ENCODE assay signal across 14 mouse cellular contexts in genomic region chr5:125154178-125154577, GRCm38 (mm10). TPM values are rescaled to one million over a fixed set of nuclear protein-coding genes. Genes with fewer than 3 reads are reported as not detected.
A peak's percentile ranks its signal among the peaks of the same experiment; 100 is the strongest.
DNase-seq lines count a peak whose midpoint lies in the region; ATAC-seq and TF ChIP-seq lines count a peak whose summit lies in the region.
"Had no signal": no experiment of that assay in that cellular context is flagged by ENCODE, and none has a peak within 500 bp of the region (broad histone marks: within the 10 kb centered on the region; RNA-seq: fewer than 3 reads in every experiment).

No protein-coding gene starts in this region.

- TF ChIP-seq EP300 in ES-Bruce4 (IDR thresholded peaks at IDR 0.05; ENCODE audit: insufficient read depth, low read depth, low read length): peak; percentile 83; the same call in 1 of the 2 replicates

- WGBS in embryonic facial prominence, embryonic 10.5 days: 67% methylated on average over 5 of the region's 5 CpGs
- WGBS in hindbrain, embryonic 10.5 days: 73% methylated on average over 5 of the region's 5 CpGs
- 28% methylated on average over 5 of the region's 5 CpGs for WGBS in midbrain, embryonic 13.5 days
- 78% methylated on average over 5 of the region's 5 CpGs for WGBS in kidney, embryonic 14.5 days
- WGBS in kidney, adult 2 months: 70% methylated on average over 5 of the region's 5 CpGs

- H3K4me1 ChIP-seq in ES-Bruce4 (ENCODE audit: control insufficient read depth, insufficient read depth, low read length): peaks cover 29% of the 10 kb centered on the region
- H3K4me1 ChIP-seq in embryonic facial prominence, embryonic 10.5 days: peaks cover 91% of the 10 kb centered on the region
- peaks cover 100% of the 10 kb centered on the region for H3K4me1 ChIP-seq in hindbrain, embryonic 10.5 days (replicated peaks)
- H3K4me1 ChIP-seq in midbrain, embryonic 13.5 days (replicated peaks): peaks cover 96% of the 10 kb centered on the region
- peaks cover 89% of the 10 kb centered on the region for H3K4me1 ChIP-seq in kidney, embryonic 14.5 days (ENCODE audit: control insufficient read depth, insufficient read depth, low read length)
- H3K4me1 ChIP-seq in kidney, adult 2 months (ENCODE audit: control insufficient read depth, insufficient read depth, low read length): peaks cover 40% of the 10 kb centered on the region

- no peak overlapping the region for H3K27ac ChIP-seq in ES-Bruce4 (ENCODE audit: insufficient read depth, low read length)
- peak overlapping the region; percentile 83; the same call in 1 of the 2 replicates for H3K27ac ChIP-seq in embryonic facial prominence, embryonic 10.5 days (replicated peaks)
- peak overlapping the region; percentile 93 for H3K27ac ChIP-seq in hindbrain, embryonic 10.5 days
- peak overlapping the region; percentile 82 for H3K27ac ChIP-seq in midbrain, embryonic 13.5 days
- H3K27ac ChIP-seq in kidney, embryonic 14.5 days (ENCODE audit: low read depth, low read length): no peak overlapping the region
- no peak overlapping the region for H3K27ac ChIP-seq in kidney, adult 2 months (ENCODE audit: insufficient read depth, low read depth, low read length)
- H3K27ac ChIP-seq: heart, embryonic 13.5 days; liver, embryonic 14.5 days had no signal

- H3K9me3 ChIP-seq in ES-Bruce4 (replicated peaks; ENCODE audit: control insufficient read depth, insufficient read depth, low read length, poor library complexity, severe bottlenecking): no peaks in the 10 kb centered on the region
- no peaks in the 10 kb centered on the region for H3K9me3 ChIP-seq in embryonic facial prominence, embryonic 10.5 days
- no peaks in the 10 kb centered on the region for H3K9me3 ChIP-seq in hindbrain, embryonic 10.5 days
- no peaks in the 10 kb centered on the region for H3K9me3 ChIP-seq in midbrain, embryonic 13.5 days
- H3K9me3 ChIP-seq in kidney, embryonic 14.5 days (ENCODE audit: control insufficient read depth, low read length): no peaks in the 10 kb centered on the region
- H3K9me3 ChIP-seq: heart, embryonic 13.5 days had no signal

- no peaks in the 10 kb centered on the region for H3K27me3 ChIP-seq in ES-Bruce4 (ENCODE audit: control insufficient read depth, insufficient read depth, low read length, poor library complexity, severe bottlenecking)
- H3K27me3 ChIP-seq in embryonic facial prominence, embryonic 10.5 days (replicated peaks; ENCODE audit: low read depth, poor library complexity, severe bottlenecking): no peaks in the 10 kb centered on the region
- no peaks in the 10 kb centered on the region; the same call in 1 of the 2 replicates for H3K27me3 ChIP-seq in hindbrain, embryonic 10.5 days (ENCODE audit: insufficient read depth, poor library complexity, severe bottlenecking)
- H3K27me3 ChIP-seq in midbrain, embryonic 13.5 days: no peaks in the 10 kb centered on the region
- H3K27me3 ChIP-seq in kidney, embryonic 14.5 days (ENCODE audit: control insufficient read depth, insufficient read depth, low read length): no peaks in the 10 kb centered on the region
- no peaks in the 10 kb centered on the region for H3K27me3 ChIP-seq in kidney, adult 2 months (replicated peaks; ENCODE audit: control insufficient read depth, insufficient read depth, low read length)
- H3K27me3 ChIP-seq: CH12.LX; heart, embryonic 13.5 days had no signal

- TF ChIP-seq CTCF in ES-Bruce4 (IDR thresholded peaks at IDR 0.05; ENCODE audit: low read depth, low read length): no peak
- no peak for TF ChIP-seq CTCF in kidney, adult 2 months (conservative IDR thresholded peaks at IDR 0.05; ENCODE audit: insufficient read depth, insufficient read length, low read depth, low read length)

- ATAC-seq in midbrain, embryonic 13.5 days: no peak
- ATAC-seq in kidney, embryonic 14.5 days (ENCODE audit: low FRiP score, low TSS enrichment): no peak

- no peak overlapping the region for H3K9ac ChIP-seq in ES-Bruce4 (ENCODE audit: low read depth, poor library complexity, severe bottlenecking)
- H3K9ac ChIP-seq in midbrain, embryonic 13.5 days (replicated peaks): no peak overlapping the region
- H3K9ac ChIP-seq in kidney, embryonic 14.5 days (ENCODE audit: low read depth, low read length): no peak overlapping the region
- H3K9ac ChIP-seq: liver, embryonic 14.5 days had no signal

- no peak for DNase-seq in embryonic facial prominence, embryonic 10.5 days (ENCODE audit: low spot score)
- no peak for DNase-seq in hindbrain, embryonic 10.5 days (ENCODE audit: low spot score)
- no peak for DNase-seq in left cerebral cortex, adult 8-10 months (ENCODE audit: low spot score in 2 of 2)
- no peak for DNase-seq in kidney, adult 2 months
- DNase-seq in right cerebral cortex, postnatal 4 days: no peak
- DNase-seq: adrenal gland, postnatal 36 days; cerebellum, adult 18-20 months; embryo, embryonic 11 days had no signal

- H3K36me3 ChIP-seq in ES-Bruce4 (ENCODE audit: control insufficient read depth, insufficient read depth, low read length, poor library complexity, severe bottlenecking): no peaks in the 10 kb centered on the region
- H3K36me3 ChIP-seq in embryonic facial prominence, embryonic 10.5 days (replicated peaks): peaks cover 18% of the 10 kb centered on the region
- peaks cover 13% of the 10 kb centered on the region; the same call in 1 of the 2 replicates for H3K36me3 ChIP-seq in hindbrain, embryonic 10.5 days
- H3K36me3 ChIP-seq in midbrain, embryonic 13.5 days: no peaks in the 10 kb centered on the region
- no peaks in the 10 kb centered on the region for H3K36me3 ChIP-seq in kidney, embryonic 14.5 days (ENCODE audit: control insufficient read depth, insufficient read depth, low read length)
- no peaks in the 10 kb centered on the region for H3K36me3 ChIP-seq in kidney, adult 2 months (ENCODE audit: control insufficient read depth, insufficient read depth, low read length)

- no peak overlapping the region for H3K4me3 ChIP-seq in ES-Bruce4 (ENCODE audit: low read depth, low read length)
- H3K4me3 ChIP-seq in embryonic facial prominence, embryonic 10.5 days: no peak overlapping the region
- H3K4me3 ChIP-seq in hindbrain, embryonic 10.5 days: no peak overlapping the region
- no peak overlapping the region for H3K4me3 ChIP-seq in midbrain, embryonic 13.5 days (replicated peaks)
- H3K4me3 ChIP-seq in kidney, embryonic 14.5 days (ENCODE audit: low read length): no peak overlapping the region
- no peak overlapping the region for H3K4me3 ChIP-seq in kidney, adult 2 months (ENCODE audit: insufficient read depth, low read depth, low read length)
- H3K4me3 ChIP-seq: heart, embryonic 13.5 days had no signal

- H3K4me2 ChIP-seq in midbrain, embryonic 13.5 days (replicated peaks): no peak overlapping the region
- no peak overlapping the region for H3K4me2 ChIP-seq in kidney, embryonic 14.5 days (replicated peaks; ENCODE audit: low read depth, low read length)
- H3K4me2 ChIP-seq: heart, embryonic 13.5 days had no signal

- TF ChIP-seq POLR2A in ES-Bruce4 (IDR thresholded peaks at IDR 0.05; ENCODE audit: insufficient read depth, low read length): no peak
- TF ChIP-seq POLR2A in kidney, adult 2 months (IDR thresholded peaks at IDR 0.05; ENCODE audit: low read depth, low read length): no peak

RNA-seq across cellular contexts. Expression of gene Ncor2, which starts 24.8 kb away (rescaled TPM):
- polyA plus RNA-seq in ES-Bruce4 (2011; ENCODE audit: insufficient read depth, insufficient read length, low read depth, missing spikeins): 57.5 and 62.9 TPM in 2 replicates
- polyA plus RNA-seq in embryonic facial prominence, embryonic 10.5 days (2016; fragmentation: Nextera tagmentation; extraction: Ambion mirVana): 19.2 and 19.8 TPM in 2 replicates
- polyA plus RNA-seq in hindbrain, embryonic 10.5 days (2016; fragmentation: Nextera tagmentation; extraction: Ambion mirVana): 18.1 and 19.7 TPM in 2 replicates
- 20.2 and 22.6 TPM in 2 replicates for polyA plus RNA-seq in midbrain, embryonic 13.5 days (2015; fragmentation: Nextera tagmentation; extraction: Ambion mirVana)
- total RNA-seq in left cerebral cortex, adult 8-10 months (2022): 100 to 1,000 TPM; 171 to 184 (median 179) TPM
- 34.6 and 35.0 TPM in 2 replicates for polyA plus RNA-seq in kidney, embryonic 14.5 days (2014; fragmentation: Nextera tagmentation; extraction: Ambion mirVana)
- polyA plus RNA-seq in kidney, adult 2 months (2012; rRNA removed): 32.0 and 38.8 TPM in 2 replicates

Comparison
In these comparisons a context has a peak if more than half of its experiments do, and no peak if none do; other contexts are left out.
1. H3K27ac ChIP-seq: peak in embryonic facial prominence, embryonic 10.5 days (single experiment), hindbrain, embryonic 10.5 days (single experiment) and midbrain, embryonic 13.5 days (single experiment); none in ES-Bruce4 (single experiment), kidney, embryonic 14.5 days (single experiment) and kidney, adult 2 months (single experiment).